Mouse (Mus musculus) heart, postnatal 0 days (tissue): ENCODE data around the gene Tert.

Experiments
- CTCF ChIP-seq: IDR thresholded peaks from 2 replicates; pipeline ENCODE4 v1.5.1; 2016; ENCODE audit warnings: antibody characterized with exemption, control low read depth, low read depth
- EP300 ChIP-seq: IDR thresholded peaks from 2 replicates; pipeline ENCODE4 v1.6.1; 2016; ENCODE audit warnings: antibody characterized with exemption, low read depth

- TF ChIP-seq CTCF (no peak), EP300 (no peak)
These were observed 51.1 kb downstream of the Tert start, which contains the start of gene Slc6a18 for GRCm38 (mm10) chr13:73677853-73678252.
